Mouse (Mus musculus) neural tube, embryonic 14.5 days (tissue): ENCODE measurements around the gene Best1. TPM values are rescaled to one million over a fixed set of nuclear protein-coding genes. Genes with fewer than 3 reads are reported as not detected.

Source experiments
- ATAC-seq: fragments of 200-750 bp; cut with Nextera tagmentation; 2 replicates; pipeline ENCODE4 v1.8.0; 2017; ENCODE audit warnings: low read depth, mild to moderate bottlenecking, moderate TSS enrichment, moderate library complexity
- H3K27ac ChIP-seq: fragments of 300-500 bp; sonication (generic); 2 replicates; pipeline ENCODE4 v1.5.1; 2014; ENCODE audit warnings: low read depth, mild to moderate bottlenecking, control low read depth, low read length, moderate library complexity, mixed read lengths
- H3K27me3 ChIP-seq: fragments of 300-500 bp; sonication (generic); 2 replicates; pipeline ENCODE4 v1.6.1; 2014; ENCODE audit warnings: low read length; ENCODE audit not compliant: control insufficient read depth, insufficient read depth
- H3K36me3 ChIP-seq: fragments of 300-500 bp; sonication (generic); 2 replicates; pipeline ENCODE4 v1.6.1; 2014; ENCODE audit warnings: low read length, mixed read lengths; ENCODE audit not compliant: control insufficient read depth, insufficient read depth
- H3K4me1 ChIP-seq: fragments of 300-500 bp; sonication (generic); 2 replicates; pipeline ENCODE4 v1.6.1; 2014; ENCODE audit warnings: low read length; ENCODE audit not compliant: control insufficient read depth, insufficient read depth
- H3K4me2 ChIP-seq: fragments of 300-500 bp; sonication (generic); 2 replicates; pipeline ENCODE4 v1.6.1; 2014; ENCODE audit warnings: mild to moderate bottlenecking, low read depth, low read length, control low read depth
- H3K4me3 ChIP-seq: fragments of 300-500 bp; sonication (generic); 2 replicates; pipeline ENCODE4 v1.5.1; 2014; ENCODE audit warnings: low read depth, low read length, control low read depth, mixed read lengths
- H3K9ac ChIP-seq: fragments of 300-500 bp; sonication (generic); replicated peaks from 2 replicates; pipeline ENCODE4 v1.6.1; 2014; ENCODE audit warnings: low read depth, mild to moderate bottlenecking, control low read depth, low read length, mixed read lengths
- H3K9me3 ChIP-seq: fragments of 300-500 bp; sonication (generic); 2 replicates; pipeline ENCODE4 v1.6.1; 2016; ENCODE audit warnings: low read length; ENCODE audit not compliant: control insufficient read depth
- WGBS: fragments of 180-500 bp; shearing (Covaris S2); extraction: QIAGEN DNeasy Blood & Tissue Kit; methylation state at CpG from one replicate; pipeline ENCODE4 v1.1.7; 2014; 5-methylcytosine and 5-hydroxymethylcytosine counted together
- polyA plus RNA-seq: library from polyadenylated mRNA; unstranded; fragments of >200 nt; fragmentation: Nextera tagmentation; extraction: Ambion mirVana; gene quantifications from 2 replicates; pipeline ENCODE4 v1.2.1, GENCODE M21; 2014

Best1 gene
- polyA plus RNA-seq, 1 experiment from 2014 or later, result 2.3 TPM

DNA sequence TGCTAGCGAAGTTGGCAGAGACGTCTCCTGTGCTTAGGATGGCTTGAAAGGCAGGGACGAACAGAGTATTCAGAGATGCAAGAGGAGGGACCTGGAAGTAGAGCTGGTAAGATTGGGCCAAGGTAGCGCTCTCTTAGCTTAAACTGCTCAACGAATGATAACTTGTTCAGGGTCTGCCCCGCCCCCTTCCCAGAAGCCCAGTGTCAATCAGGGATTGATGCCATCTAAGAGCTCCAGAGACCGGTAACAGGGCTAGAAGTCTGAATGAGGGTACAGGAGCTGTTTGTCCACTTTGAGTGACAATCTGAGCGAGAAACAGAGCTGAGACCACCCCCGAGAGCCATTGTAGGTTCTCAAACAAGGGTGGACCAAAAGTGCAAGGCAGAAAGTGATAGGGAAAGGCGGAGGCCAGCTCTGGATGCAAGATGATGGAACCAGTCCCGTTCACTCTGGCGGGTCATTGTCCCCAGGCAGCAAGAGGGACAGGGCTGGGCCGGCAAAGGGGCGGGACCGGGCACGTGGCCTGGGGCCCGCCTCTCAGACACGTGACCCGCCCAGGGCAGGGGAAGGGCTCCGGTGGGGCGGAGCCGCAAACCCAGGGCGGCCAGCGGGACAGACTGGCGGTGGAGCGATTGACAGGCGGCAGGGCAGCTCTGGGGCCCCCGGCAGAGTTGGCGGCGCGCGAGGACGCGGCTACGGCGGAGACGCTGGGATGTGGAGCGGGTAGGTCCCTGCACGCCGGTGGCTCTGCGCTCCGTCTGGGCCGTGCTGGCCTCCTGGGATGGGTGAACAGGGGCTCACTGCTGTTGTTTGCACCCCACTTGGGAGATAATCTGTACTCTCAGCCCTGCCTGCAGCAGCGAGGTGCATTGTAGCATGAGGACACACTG, 16.4 kb upstream of the Best1 start:
- Histone ChIP-seq H3K27me3 (no peaks in the 10 kb centered on the region), H3K9me3 (no peaks in the 10 kb centered on the region), H3K36me3 (no peaks in the 10 kb centered on the region), H3K27ac (0 out of 2 replicates have a peak overlapping the region, but pooled peaks have one; percentile 16), H3K4me2 (peak overlapping the region; percentile 91), H3K9ac (peak overlapping the region; percentile 76), H3K4me3 (peak overlapping the region; percentile 60), H3K4me1 (peaks cover 8% of the 10 kb centered on the region; the same call in 1 of the 2 replicates)
- peak; percentile 94 for ATAC-seq
- 6% methylated on average over 40 of the region's 44 CpGs for WGBS

DNA sequence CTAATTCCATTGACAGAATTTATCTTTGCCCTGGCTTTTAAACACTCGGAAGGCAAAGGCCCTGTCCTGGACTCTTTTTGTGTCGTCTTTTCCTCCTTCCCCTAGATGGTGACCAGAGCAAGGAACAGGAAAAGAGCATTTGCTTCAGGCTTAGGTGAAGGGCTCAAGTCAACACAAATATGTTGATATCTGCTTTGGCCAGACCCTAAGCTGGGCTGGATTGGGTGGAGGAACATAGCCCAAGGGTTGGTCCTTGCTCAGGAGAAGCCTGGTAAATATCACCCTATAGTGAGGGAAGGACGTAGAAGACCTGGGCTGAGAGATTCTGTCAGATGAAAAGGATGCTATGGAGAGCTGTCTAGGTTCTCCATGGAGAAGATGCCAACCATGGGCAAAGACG, 14.7 kb upstream of the Best1 start:
- H3K9ac ChIP-seq, result no peak overlapping the region
- no peaks in the 10 kb centered on the region for H3K36me3 ChIP-seq
- H3K4me3 ChIP-seq, result no peak overlapping the region
- H3K27ac ChIP-seq, result no peak overlapping the region
- no peaks in the 10 kb centered on the region for H3K27me3 ChIP-seq
- H3K4me1 ChIP-seq, result peaks cover 8% of the 10 kb centered on the region; the same call in 1 of the 2 replicates
- 94% methylated on average over 4 of the region's 4 CpGs for WGBS
- no peak overlapping the region for H3K4me2 ChIP-seq
- no peak for ATAC-seq
- no peaks in the 10 kb centered on the region for H3K9me3 ChIP-seq

DNA sequence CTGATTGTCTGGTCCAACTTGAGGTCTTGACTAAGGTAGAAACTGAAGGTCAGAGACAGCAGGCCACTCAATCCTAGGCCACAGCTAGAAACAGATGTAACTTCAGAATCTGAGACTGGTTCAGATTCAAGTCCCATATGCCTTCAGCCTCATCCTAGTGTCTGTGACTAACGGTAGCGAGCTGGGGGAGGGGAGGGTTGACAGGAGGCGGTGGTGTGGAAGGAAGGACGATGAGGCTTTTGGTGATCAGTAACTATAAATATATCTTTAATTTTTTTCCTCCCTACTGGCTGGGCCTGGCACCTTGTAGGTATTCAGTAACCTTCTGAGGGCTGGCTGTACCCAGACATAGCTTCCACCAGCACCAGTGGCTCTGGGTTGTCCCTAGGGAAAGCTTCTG, 14.0 kb upstream of the Best1 start:
- Histone ChIP-seq H3K27me3 (no peaks in the 10 kb centered on the region), H3K4me1 (peaks cover 8% of the 10 kb centered on the region; the same call in 1 of the 2 replicates), H3K4me2 (no peak overlapping the region), H3K9ac (no peak overlapping the region), H3K9me3 (no peaks in the 10 kb centered on the region), H3K27ac (no peak overlapping the region), H3K36me3 (no peaks in the 10 kb centered on the region), H3K4me3 (no peak overlapping the region)
- 83% methylated on average over 4 of the region's 4 CpGs for WGBS
- ATAC-seq, result no peak

DNA sequence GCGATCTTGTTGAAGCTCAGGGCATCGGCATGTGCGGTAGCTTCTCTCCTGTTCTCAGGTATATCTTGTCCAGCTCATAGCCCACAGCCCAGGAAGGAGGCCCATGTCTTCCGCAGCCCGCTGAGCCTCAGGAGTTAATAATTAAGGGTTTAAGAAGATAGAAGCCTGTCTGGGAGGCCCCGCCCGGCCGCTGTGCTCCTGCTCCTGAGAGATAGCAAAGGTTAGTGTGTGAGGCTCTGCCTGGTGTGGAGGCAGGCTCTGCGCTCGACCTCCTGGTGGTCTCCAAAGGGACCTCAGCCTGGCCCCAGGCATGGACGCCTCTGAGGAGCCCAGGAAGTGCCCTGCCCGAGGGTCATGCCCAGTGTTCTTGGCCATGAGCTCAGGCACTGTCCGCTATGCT, 13.4 kb upstream of the Best1 start:
- H3K4me2 ChIP-seq, result no peak overlapping the region
- no peak overlapping the region for H3K9ac ChIP-seq
- H3K4me1 ChIP-seq, result peaks cover 8% of the 10 kb centered on the region; the same call in 1 of the 2 replicates
- H3K4me3 ChIP-seq, result no peak overlapping the region
- H3K27me3 ChIP-seq, result no peaks in the 10 kb centered on the region
- H3K9me3 ChIP-seq, result no peaks in the 10 kb centered on the region
- no peak for ATAC-seq
- no peaks in the 10 kb centered on the region for H3K36me3 ChIP-seq
- 86% methylated on average over 13 of the region's 13 CpGs for WGBS
- no peak overlapping the region for H3K27ac ChIP-seq

DNA sequence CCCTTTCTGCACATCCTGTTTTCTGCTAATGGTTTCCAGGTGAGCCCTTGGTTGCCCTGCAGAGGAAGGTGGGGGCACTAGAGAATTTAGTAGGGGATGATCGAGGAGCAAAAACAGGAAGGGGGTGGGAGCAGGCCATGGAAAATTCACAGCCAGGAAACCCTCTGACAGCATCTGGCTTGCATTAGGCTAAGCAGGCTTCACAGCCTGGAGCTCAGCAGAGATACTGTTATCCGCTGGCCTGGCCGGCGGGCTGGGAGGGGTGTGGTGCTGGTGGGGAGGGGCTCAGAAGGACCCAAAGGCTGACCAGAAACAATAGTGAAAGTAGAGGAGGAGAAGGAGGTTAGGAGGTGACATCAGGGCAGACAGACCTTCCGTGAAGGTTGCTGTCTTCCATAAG, 12.5 kb upstream of the Best1 start:
- Histone ChIP-seq H3K27me3 (no peaks in the 10 kb centered on the region), H3K9ac (no peak overlapping the region), H3K9me3 (no peaks in the 10 kb centered on the region), H3K27ac (no peak overlapping the region), H3K36me3 (no peaks in the 10 kb centered on the region), H3K4me3 (no peak overlapping the region), H3K4me1 (peaks cover 5% of the 10 kb centered on the region; the same call in 1 of the 2 replicates), H3K4me2 (no peak overlapping the region)
- 75% methylated on average over 5 of the region's 5 CpGs for WGBS
- no peak for ATAC-seq

DNA sequence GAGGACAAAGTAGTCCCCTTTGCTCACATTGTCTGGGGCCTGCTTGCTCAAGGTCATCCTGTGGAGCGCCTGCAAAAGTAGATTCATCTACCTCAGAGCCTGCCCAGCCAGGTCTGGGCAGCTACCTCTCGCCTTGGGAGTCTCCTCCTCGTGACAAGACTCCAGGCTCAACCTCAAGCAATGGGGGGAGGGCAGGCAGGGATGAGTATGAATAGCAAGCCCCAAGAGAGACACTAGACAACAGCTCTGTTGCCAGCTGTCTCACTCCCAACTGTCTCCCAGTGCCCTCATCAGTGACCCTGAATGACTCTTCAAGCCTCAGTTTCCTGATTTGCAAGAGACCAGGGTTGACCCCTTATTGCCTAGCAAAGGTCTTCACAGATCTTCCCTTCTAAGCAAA, 11.9 kb upstream of the Best1 start:
- Histone ChIP-seq H3K9me3 (no peaks in the 10 kb centered on the region), H3K36me3 (no peaks in the 10 kb centered on the region), H3K27me3 (no peaks in the 10 kb centered on the region), H3K4me3 (no peak overlapping the region), H3K4me1 (no peaks in the 10 kb centered on the region), H3K4me2 (no peak overlapping the region), H3K27ac (no peak overlapping the region), H3K9ac (no peak overlapping the region)
- ATAC-seq, result no peak
- WGBS, result 60% methylated on average over 3 of the region's 3 CpGs

DNA sequence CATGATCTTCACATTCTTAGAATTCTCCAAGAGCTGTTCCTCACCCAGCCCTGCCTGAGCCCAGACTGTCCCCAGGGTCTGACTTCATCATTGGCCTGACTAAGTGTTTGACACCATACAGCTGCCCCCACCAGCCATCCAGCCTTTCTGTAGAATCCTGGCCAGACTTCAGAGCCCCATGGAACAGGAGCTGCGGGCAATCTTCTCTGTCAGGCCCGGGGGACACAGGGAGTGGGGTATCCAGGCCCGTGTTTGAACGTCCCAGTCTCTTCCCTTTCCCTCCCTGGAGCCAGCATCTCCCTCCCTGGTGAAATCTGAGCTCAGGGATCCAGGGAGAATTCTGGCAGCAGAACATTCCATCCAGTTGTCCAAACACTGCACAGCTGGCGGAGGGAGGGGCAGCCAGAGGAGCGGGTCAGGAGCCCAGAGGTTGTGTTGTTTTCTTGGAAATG, 11.4 kb upstream of the Best1 start:
- H3K4me2 ChIP-seq, result no peak overlapping the region
- no peaks in the 10 kb centered on the region for H3K9me3 ChIP-seq
- no peak for ATAC-seq
- 52% methylated on average over 6 of the region's 6 CpGs for WGBS
- H3K4me3 ChIP-seq, result no peak overlapping the region
- H3K27ac ChIP-seq, result no peak overlapping the region
- H3K27me3 ChIP-seq, result no peaks in the 10 kb centered on the region
- H3K9ac ChIP-seq, result no peak overlapping the region
- H3K4me1 ChIP-seq, result no peaks in the 10 kb centered on the region
- no peaks in the 10 kb centered on the region for H3K36me3 ChIP-seq

DNA sequence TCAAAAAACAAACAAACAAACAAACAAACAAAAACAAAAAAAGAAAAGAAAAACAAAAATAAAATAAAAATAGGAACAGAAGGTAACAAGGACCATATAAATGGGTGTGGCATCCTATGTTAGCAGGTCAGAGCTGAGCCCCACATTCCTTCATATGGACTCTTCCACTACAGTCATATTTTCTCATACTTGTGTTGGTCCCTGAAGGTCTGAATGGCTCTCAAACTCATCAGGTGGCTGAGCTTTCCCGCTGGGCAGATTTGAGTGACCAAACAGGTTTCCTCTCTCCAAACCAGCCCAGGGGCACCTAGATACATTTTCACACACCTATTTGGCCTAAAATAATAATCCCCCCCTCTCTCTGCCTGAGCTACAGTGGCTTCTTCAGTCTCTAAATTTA, 10.0 kb upstream of the Best1 start:
- no peak overlapping the region for H3K4me2 ChIP-seq
- H3K4me1 ChIP-seq, result no peaks in the 10 kb centered on the region
- 83% methylated on average over 1 of the region's 1 CpGs for WGBS
- H3K27me3 ChIP-seq, result no peaks in the 10 kb centered on the region
- no peak overlapping the region for H3K27ac ChIP-seq
- ATAC-seq, result no peak
- H3K36me3 ChIP-seq, result no peaks in the 10 kb centered on the region
- no peak overlapping the region for H3K4me3 ChIP-seq
- no peaks in the 10 kb centered on the region for H3K9me3 ChIP-seq
- H3K9ac ChIP-seq, result no peak overlapping the region

DNA sequence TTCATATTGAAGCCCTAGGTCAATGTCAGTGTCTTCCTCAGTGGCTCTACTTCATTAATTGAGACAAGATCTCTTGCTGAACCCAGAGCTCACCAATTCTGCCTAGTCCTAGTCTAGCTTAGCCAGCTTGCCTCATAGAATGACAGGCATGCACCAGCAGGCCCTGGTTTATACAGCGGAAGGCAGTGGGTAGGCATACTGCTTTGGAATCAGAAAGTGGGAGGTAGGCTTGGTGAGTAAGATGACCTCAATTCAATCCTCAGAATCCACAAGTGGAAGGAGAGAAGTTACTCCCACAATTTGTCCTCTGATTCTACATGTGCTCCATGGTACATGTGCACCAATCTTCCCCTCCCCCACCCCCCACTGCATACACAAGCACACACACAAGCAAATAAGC, 2.3 kb upstream of the Best1 start:
- H3K36me3 ChIP-seq, result no peaks in the 10 kb centered on the region
- H3K27ac ChIP-seq, result no peak overlapping the region
- 97% methylated on average over 1 of the region's 1 CpGs for WGBS
- no peaks in the 10 kb centered on the region for H3K9me3 ChIP-seq
- H3K4me2 ChIP-seq, result no peak overlapping the region
- H3K4me3 ChIP-seq, result no peak overlapping the region
- no peak for ATAC-seq
- no peaks in the 10 kb centered on the region for H3K27me3 ChIP-seq
- no peak overlapping the region for H3K9ac ChIP-seq
- no peaks in the 10 kb centered on the region for H3K4me1 ChIP-seq
